Mouse (Mus musculus): ENCODE data around the gene Slc17a7. TPM values are rescaled to one million over a fixed set of nuclear protein-coding genes. Genes with fewer than 3 reads are reported as not detected.
"Not testable (repeated sequence)": the region's sequence is repeated elsewhere in the genome, so short reads cannot be mapped to it uniquely, and the experiment has no call there.

Gene Slc17a7
- polyA plus RNA-seq, 1 experiment, result 0.06 TPM

GRCm38 (mm10) chr7:45122561-45123185, 41.1 kb upstream of the Slc17a7 start:
- Histone ChIP-seq H3K27me3 (ENCODE audit: control insufficient read depth, insufficient read depth, low read length) (no peaks in the 10 kb centered on the region), H3K4me1 (ENCODE audit: control insufficient read depth, insufficient read depth, insufficient read length) (peaks cover 29% of the 10 kb centered on the region; the same call in 1 of the 2 replicates), H3K27ac (ENCODE audit: insufficient read depth, low read length) (peak overlapping the region; percentile 96), H3K4me3 (ENCODE audit: extremely low read depth, insufficient read depth, insufficient read length) (peak overlapping the region; percentile 83), H3K36me3 (ENCODE audit: control insufficient read depth, insufficient read depth, low read length) (peaks cover 35% of the 10 kb centered on the region)
- 62% methylated on average over 15 of the region's 15 CpGs for WGBS
- TF ChIP-seq POLR2A (IDR thresholded peaks at IDR 0.05; ENCODE audit: low read depth, low read length) (no peak), CTCF (IDR thresholded peaks at IDR 0.05; ENCODE audit: extremely low read depth, insufficient read depth, insufficient read length, insufficient replicate concordance) (no peak)
- DNase-seq (ENCODE audit: low read depth in 1 of 2, low spot score in 2 of 2), result no peak

DNA sequence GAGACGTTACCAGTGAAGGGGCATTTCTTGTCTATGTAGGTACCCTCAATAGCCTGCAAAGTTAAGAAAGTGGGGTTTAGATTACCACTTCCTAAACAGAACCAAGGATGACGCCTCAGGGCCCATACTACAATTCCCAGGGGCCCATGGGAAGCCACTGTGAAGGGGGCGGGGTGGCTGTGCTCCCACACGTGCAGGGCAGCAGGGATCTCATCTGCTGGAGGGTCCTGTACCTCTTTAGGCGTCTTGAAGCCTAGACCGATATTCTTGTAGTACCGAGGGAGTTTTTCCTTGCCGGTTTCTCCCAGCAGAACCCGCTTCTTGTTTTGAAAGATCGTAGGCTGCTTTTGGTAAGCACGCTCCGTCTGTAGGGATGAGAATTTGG, 40.6 kb upstream of the Slc17a7 start:
- Histone ChIP-seq H3K4me1 (ENCODE audit: control insufficient read depth, insufficient read depth, insufficient read length) (peaks cover 26% of the 10 kb centered on the region; the same call in 1 of the 2 replicates), H3K27ac (ENCODE audit: insufficient read depth, low read length) (peak overlapping the region; percentile 96), H3K4me3 (ENCODE audit: extremely low read depth, insufficient read depth, insufficient read length) (peak overlapping the region; percentile 83), H3K27me3 (ENCODE audit: control insufficient read depth, insufficient read depth, low read length) (no peaks in the 10 kb centered on the region), H3K36me3 (ENCODE audit: control insufficient read depth, insufficient read depth, low read length) (peaks cover 35% of the 10 kb centered on the region)
- WGBS, result 5% methylated on average over 12 of the region's 12 CpGs
- no peak for TF ChIP-seq CTCF (IDR thresholded peaks at IDR 0.05; ENCODE audit: extremely low read depth, insufficient read depth, insufficient read length, insufficient replicate concordance)
- TF ChIP-seq POLR2A (IDR thresholded peaks at IDR 0.05; ENCODE audit: low read depth, low read length), result no peak
- DNase-seq (ENCODE audit: low read depth in 1 of 2, low spot score in 2 of 2), result peak in 1 of 2 experiments; percentile 62

DNA sequence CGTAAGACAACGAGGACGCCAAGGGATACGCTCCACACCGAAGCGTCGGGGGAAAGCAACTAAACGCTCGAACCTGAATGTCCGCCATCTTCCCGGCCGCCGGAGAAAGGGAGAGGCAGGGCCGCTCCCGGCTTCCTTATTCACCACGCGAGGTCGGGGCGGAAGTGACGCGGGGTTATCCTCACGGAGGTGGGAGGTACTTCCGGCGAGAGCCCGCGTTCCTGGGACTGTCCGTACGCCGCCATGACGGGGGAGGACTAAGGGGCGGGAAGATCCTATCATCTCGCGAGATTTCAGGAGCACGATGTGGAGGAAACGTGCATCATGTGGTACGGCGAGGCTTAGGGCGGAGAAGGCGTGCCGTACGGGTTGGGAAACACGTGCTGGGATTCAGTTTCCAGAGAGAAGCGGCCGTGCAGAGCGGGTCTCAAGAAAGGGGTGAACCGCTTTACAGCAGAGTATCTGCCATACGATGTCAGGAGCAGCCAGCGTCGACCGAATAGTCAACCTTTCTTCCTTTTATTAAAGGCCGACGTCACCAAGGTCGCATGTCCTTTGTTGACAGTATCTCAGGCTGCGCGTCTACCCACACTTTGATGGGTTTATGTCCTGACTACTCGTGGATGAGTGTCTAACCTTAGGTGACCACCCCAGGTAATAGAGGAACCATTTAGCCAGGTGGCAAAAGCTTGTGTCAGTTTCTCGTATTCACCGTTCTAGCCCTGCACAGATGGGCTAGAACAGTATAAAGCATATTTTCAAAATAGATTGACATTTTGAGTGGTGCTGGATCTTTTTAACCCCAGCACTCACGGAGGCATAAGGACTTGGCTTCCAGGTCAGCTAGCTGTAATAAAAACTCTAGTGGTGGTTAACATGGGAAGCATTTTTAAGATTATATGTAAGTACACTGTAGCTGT, 39.3 kb upstream of the Slc17a7 start, which contains the start of gene Rps11:
TSS of gene Rps11 (minus strand) at position 216 of the 920 bp plus-strand sequence.
- Histone ChIP-seq H3K4me3 (ENCODE audit: extremely low read depth, insufficient read depth, insufficient read length) (peak within 1 kb of the TSS; percentile 83), H3K4me1 (ENCODE audit: control insufficient read depth, insufficient read depth, insufficient read length) (peaks cover 19% of the 10 kb centered on the region; the same call in 1 of the 2 replicates), H3K36me3 (ENCODE audit: control insufficient read depth, insufficient read depth, low read length) (peaks cover 35% of the 10 kb centered on the region), H3K27ac (ENCODE audit: insufficient read depth, low read length) (peak within 1 kb of the TSS; percentile 96), H3K27me3 (ENCODE audit: control insufficient read depth, insufficient read depth, low read length) (no peaks in the 10 kb centered on the region)
- 2% methylated on average over 59 of the region's 59 CpGs for WGBS
- DNase-seq (ENCODE audit: low read depth in 1 of 2, low spot score in 2 of 2), result peak; percentile 98 to 99
- no peak for TF ChIP-seq CTCF (IDR thresholded peaks at IDR 0.05; ENCODE audit: extremely low read depth, insufficient read depth, insufficient read length, insufficient replicate concordance)
- TF ChIP-seq POLR2A (IDR thresholded peaks at IDR 0.05; ENCODE audit: low read depth, low read length), result peak; percentile 2

DNA sequence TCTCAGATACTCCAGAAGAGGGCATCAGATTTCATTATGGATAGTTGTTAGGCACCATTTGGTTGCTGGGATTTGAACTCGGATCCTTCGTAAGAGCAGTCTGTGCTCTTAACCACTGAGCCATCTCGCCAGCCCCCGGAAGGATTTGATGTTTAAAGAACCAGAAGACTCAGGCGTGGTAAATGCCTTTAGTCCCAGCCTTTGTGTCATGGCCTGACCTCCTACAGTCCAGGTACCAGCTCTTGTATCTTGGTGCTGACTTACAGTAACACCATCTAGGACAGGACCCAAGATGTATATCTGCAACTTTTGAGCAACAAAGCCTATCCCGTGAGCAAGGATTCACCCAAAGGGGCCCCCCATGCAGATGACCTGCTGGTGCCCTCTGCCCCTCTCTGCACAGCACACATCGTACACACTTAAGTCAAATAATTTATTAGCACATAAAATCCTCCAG, 38.6 kb upstream of the Slc17a7 start:
- Histone ChIP-seq H3K4me3 (ENCODE audit: extremely low read depth, insufficient read depth, insufficient read length) (no peak overlapping the region), H3K36me3 (ENCODE audit: control insufficient read depth, insufficient read depth, low read length) (peaks cover 35% of the 10 kb centered on the region), H3K27ac (ENCODE audit: insufficient read depth, low read length) (no peak overlapping the region), H3K4me1 (ENCODE audit: control insufficient read depth, insufficient read depth, insufficient read length) (peaks cover 12% of the 10 kb centered on the region; the same call in 1 of the 2 replicates), H3K27me3 (ENCODE audit: control insufficient read depth, insufficient read depth, low read length) (no peaks in the 10 kb centered on the region)
- TF ChIP-seq CTCF (IDR thresholded peaks at IDR 0.05; ENCODE audit: extremely low read depth, insufficient read depth, insufficient read length, insufficient replicate concordance) (no peak), POLR2A (IDR thresholded peaks at IDR 0.05; ENCODE audit: low read depth, low read length) (no peak)
- no peak for DNase-seq (ENCODE audit: low read depth in 1 of 2, low spot score in 2 of 2)
- WGBS, result 68% methylated on average over 7 of the region's 7 CpGs

GRCm38 (mm10) chr7:45125649-45126048, 38.1 kb upstream of the Slc17a7 start:
- not testable (repeated sequence) for H3K27ac ChIP-seq (ENCODE audit: insufficient read depth, low read length); H3K4me3 ChIP-seq (ENCODE audit: extremely low read depth, insufficient read depth, insufficient read length); DNase-seq (ENCODE audit: low read depth in 1 of 2, low spot score in 2 of 2); H3K4me1 ChIP-seq (ENCODE audit: control insufficient read depth, insufficient read depth, insufficient read length); H3K27me3 ChIP-seq (ENCODE audit: control insufficient read depth, insufficient read depth, low read length)
- peaks cover 35% of the 10 kb centered on the region for H3K36me3 ChIP-seq (ENCODE audit: control insufficient read depth, insufficient read depth, low read length)
- WGBS, result 87% methylated on average over 5 of the region's 5 CpGs

- Histone ChIP-seq H3K36me3 (ENCODE audit: control insufficient read depth, insufficient read depth, low read length) (peaks cover 35% of the 10 kb centered on the region), H3K4me3 (ENCODE audit: extremely low read depth, insufficient read depth, insufficient read length) (no peak overlapping the region), H3K27ac (ENCODE audit: insufficient read depth, low read length) (0 out of 2 replicates have a peak overlapping the region, but pooled peaks have one; percentile 14), H3K27me3 (ENCODE audit: control insufficient read depth, insufficient read depth, low read length) (no peaks in the 10 kb centered on the region), H3K4me1 (ENCODE audit: control insufficient read depth, insufficient read depth, insufficient read length) (peaks cover 3% of the 10 kb centered on the region; the same call in 1 of the 2 replicates)
- WGBS, result 89% methylated on average over 17 of the region's 17 CpGs
- no peak for TF ChIP-seq CTCF (IDR thresholded peaks at IDR 0.05; ENCODE audit: extremely low read depth, insufficient read depth, insufficient read length, insufficient replicate concordance)
- no peak for TF ChIP-seq POLR2A (IDR thresholded peaks at IDR 0.05; ENCODE audit: low read depth, low read length)
- no peak for DNase-seq (ENCODE audit: low read depth in 1 of 2, low spot score in 2 of 2)
Observed at GRCm38 (mm10) chr7:45126147-45126843, 37.5 kb upstream of the Slc17a7 start.

Data from spleen, adult 2 months (tissue).